Mouse (Mus musculus): ENCODE results near the gene Sel1l.

- TF ChIP-seq CTCF (IDR thresholded peaks at IDR 0.05; ENCODE audit: extremely low read depth, insufficient read depth, insufficient read length, insufficient replicate concordance) (no peak), POLR2A (IDR thresholded peaks at IDR 0.05; ENCODE audit: low read depth, low read length) (no peak)
These were observed 15.0 kb downstream of the Sel1l start for GRCm38 (mm10) chr12:91833939-91834333.

Data from spleen, adult 2 months (tissue).